Mouse (Mus musculus) heart, embryonic 16.5 days (tissue): ENCODE data around the gene Soga1. TPM values are rescaled to one million over a fixed set of nuclear protein-coding genes. Genes with fewer than 3 reads are reported as not detected.

Source experiments
- polyA plus RNA-seq: library from polyadenylated mRNA; unstranded; fragments of >200 nt; fragmentation: Nextera tagmentation; extraction: Ambion mirVana; gene quantifications from 2 replicates; pipeline ENCODE4 v1.2.1, GENCODE M21; 2015

Soga1 gene
- polyA plus RNA-seq, 1 experiment from 2014 or later, result 1.7 TPM

Other genes with a start within 250 kb of the Soga1 start
- gene Tgif2, start 239.2 kb downstream of the Soga1 start, polyA plus RNA-seq, result 28.9 and 30.1 TPM in 2 replicates
- 5.8 and 5.9 TPM in 2 replicates for gene 4930518I15Rik, start 221.3 kb downstream of the Soga1 start, polyA plus RNA-seq
- 171 and 173 TPM in 2 replicates for gene Rab5if, start 216.1 kb downstream of the Soga1 start, polyA plus RNA-seq
- 3.4 and 8.4 TPM in 2 replicates for gene Sla2, start 192.1 kb downstream of the Soga1 start, polyA plus RNA-seq
- 41.4 and 60.0 TPM in 2 replicates for gene Ndrg3, start 87.2 kb downstream of the Soga1 start, polyA plus RNA-seq
- gene Dsn1, start 72.1 kb downstream of the Soga1 start, polyA plus RNA-seq, result 31.1 and 34.5 TPM in 2 replicates
- not detected in 2 replicates for gene Tldc2, start 7.8 kb upstream of the Soga1 start, polyA plus RNA-seq
- 15.3 and 17.0 TPM in 2 replicates for gene Samhd1, start 56.0 kb upstream of the Soga1 start, polyA plus RNA-seq
- gene Rbl1, start 125.3 kb upstream of the Soga1 start, polyA plus RNA-seq, result 15.1 and 16.3 TPM in 2 replicates
- 159 and 178 TPM in 2 replicates for gene Rpn2, start 199.8 kb upstream of the Soga1 start, polyA plus RNA-seq
- gene Mroh8, start 200.3 kb upstream of the Soga1 start, polyA plus RNA-seq, result 0.24 and 0.59 TPM in 2 replicates